Mouse (Mus musculus): ENCODE results near the gene Phka1. TPM values are rescaled to one million over a fixed set of nuclear protein-coding genes. Genes with fewer than 3 reads are reported as not detected.
A peak's percentile ranks its signal among the peaks of the same experiment; 100 is the strongest.

The Phka1 gene
- total and polyA plus RNA-seq, 2 experiments = 2.1 to 5.4 TPM

DNA sequence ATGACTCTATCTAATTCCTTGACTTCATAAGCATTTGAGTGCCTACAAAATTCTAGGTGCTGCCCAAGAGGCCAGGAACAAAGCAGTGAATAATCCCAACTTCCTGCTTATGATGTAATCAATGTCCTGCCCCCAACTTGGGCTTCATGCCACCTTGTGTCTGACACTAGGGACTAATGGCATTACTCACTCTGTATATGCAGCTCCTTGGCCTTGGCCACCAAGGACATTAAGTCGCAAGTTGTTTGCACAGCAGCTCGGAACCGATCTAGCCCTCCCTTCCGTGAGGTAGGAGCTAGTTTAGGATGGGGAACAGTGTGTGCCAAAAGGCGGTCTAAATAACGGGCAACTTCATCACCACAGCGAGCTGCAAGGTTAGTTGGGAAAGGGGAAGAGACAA lies 87.1 kb downstream of the Phka1 start:
- no peak overlapping the region for H3K4me3 ChIP-seq (ENCODE audit: insufficient read depth, low read depth, low read length)
- no peaks in the 10 kb centered on the region for H3K79me2 ChIP-seq (ENCODE audit: control insufficient read depth, insufficient read depth, low read length)
- no peaks in the 10 kb centered on the region for H3K4me1 ChIP-seq (ENCODE audit: control insufficient read depth, insufficient read depth, low read length)
- no peak overlapping the region for H3K27ac ChIP-seq (replicated peaks; ENCODE audit: insufficient read depth, low read depth, low read length)
- WGBS = 92% methylated on average over 7 of the region's 7 CpGs
- H3K27me3 ChIP-seq (ENCODE audit: control insufficient read depth, insufficient read depth, low read length) = no peaks in the 10 kb centered on the region
- peaks cover 2% of the 10 kb centered on the region; the same call in 1 of the 2 replicates for H3K36me3 ChIP-seq (ENCODE audit: control insufficient read depth, insufficient read depth, low read length)
- TF ChIP-seq POLR2A (IDR thresholded peaks at IDR 0.05; ENCODE audit: extremely low read depth, insufficient read depth, low read length) = no peak
- no peak for DNase-seq (ENCODE audit: extremely low read depth, low read depth, low spot score)
- H3K9ac ChIP-seq (ENCODE audit: low read depth, low read length) = no peak overlapping the region

DNA sequence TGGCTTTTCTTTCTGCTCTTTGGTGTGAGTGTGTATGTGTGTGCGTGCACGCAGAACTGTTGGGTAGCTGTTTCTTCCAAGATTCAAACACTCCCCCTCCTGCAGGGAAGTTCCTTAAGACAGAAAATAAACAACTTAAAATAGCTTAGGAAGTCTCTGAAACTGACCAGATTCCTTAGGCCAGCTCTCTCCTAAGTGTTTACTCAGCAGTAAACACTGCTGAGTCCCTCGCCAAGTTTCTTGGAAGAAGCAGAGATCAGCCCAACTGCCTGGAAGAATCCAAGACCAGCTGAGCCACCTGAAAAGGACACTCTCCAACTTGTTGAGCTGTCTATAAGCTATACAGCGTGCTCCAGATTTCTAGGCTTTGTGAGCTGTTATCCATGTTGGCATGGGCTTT lies 134.8 kb downstream of the Phka1 start:
- peak; percentile 10 for DNase-seq (ENCODE audit: extremely low read depth, low read depth, low spot score)
- Histone ChIP-seq H3K9ac (ENCODE audit: low read depth, low read length) (no peak overlapping the region), H3K27ac (replicated peaks; ENCODE audit: insufficient read depth, low read depth, low read length) (no peak overlapping the region), H3K36me3 (ENCODE audit: control insufficient read depth, insufficient read depth, low read length) (no peaks in the 10 kb centered on the region), H3K4me1 (ENCODE audit: control insufficient read depth, insufficient read depth, low read length) (no peaks in the 10 kb centered on the region), H3K79me2 (ENCODE audit: control insufficient read depth, insufficient read depth, low read length) (no peaks in the 10 kb centered on the region), H3K27me3 (ENCODE audit: control insufficient read depth, insufficient read depth, low read length) (no peaks in the 10 kb centered on the region), H3K4me3 (ENCODE audit: insufficient read depth, low read depth, low read length) (no peak overlapping the region)
- no peak for TF ChIP-seq CTCF (IDR thresholded peaks at IDR 0.05; ENCODE audit: low read depth, low read length)
- no peak for TF ChIP-seq POLR2A (IDR thresholded peaks at IDR 0.05; ENCODE audit: extremely low read depth, insufficient read depth, low read length)
- 82% methylated on average over 4 of the region's 4 CpGs for WGBS

DNA sequence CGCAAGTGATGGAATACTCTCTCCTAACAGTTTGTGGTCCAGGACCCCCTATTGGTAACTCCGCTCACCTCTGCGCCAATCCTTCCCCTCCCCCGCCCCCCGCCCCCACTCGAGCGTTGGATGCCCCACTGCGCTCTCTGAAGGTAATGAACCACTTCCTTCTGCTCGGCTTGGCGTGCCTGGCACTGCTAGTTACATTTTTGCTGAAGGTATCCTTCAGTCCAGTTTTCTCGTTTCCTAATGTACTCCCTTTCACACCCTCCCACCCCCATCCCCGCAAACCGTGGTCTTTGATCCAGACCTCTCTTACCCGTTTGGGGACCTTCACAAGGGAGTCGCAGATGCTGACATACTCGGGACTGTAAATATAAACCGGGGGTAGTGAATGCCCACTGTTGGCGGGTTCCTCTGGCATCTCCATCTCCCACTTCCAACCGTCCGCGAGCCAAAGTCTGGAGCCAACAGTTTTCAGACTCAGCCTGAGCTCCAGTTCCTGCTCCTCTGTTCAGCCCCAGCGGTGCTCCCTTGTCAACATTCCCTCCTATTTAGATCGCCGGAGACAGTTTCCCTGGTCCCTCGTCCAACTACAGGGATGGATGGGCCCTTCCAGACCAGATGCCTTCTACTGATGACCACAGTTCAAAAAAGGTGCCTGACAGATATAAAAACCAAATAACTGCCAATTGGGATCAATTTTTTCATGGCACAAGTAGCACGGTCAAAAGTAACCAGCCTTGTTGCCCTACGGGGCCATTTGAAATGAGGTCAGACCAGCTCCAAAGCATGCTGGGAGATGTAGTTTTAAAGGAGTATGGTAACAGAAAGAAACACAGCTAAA lies 139.2 kb downstream of the Phka1 start, which contains the start of gene Hdac8:
Gene Hdac8 (minus strand): TSS at position 716 of the 838 bp plus-strand sequence.
- no peak for TF ChIP-seq POLR2A (IDR thresholded peaks at IDR 0.05; ENCODE audit: extremely low read depth, insufficient read depth, low read length)
- no peak for TF ChIP-seq CTCF (IDR thresholded peaks at IDR 0.05; ENCODE audit: low read depth, low read length)
- Histone ChIP-seq H3K9ac (ENCODE audit: low read depth, low read length) (peak within 1 kb of the TSS; percentile 69), H3K27ac (replicated peaks; ENCODE audit: insufficient read depth, low read depth, low read length) (peak within 1 kb of the TSS; percentile 77), H3K4me1 (ENCODE audit: control insufficient read depth, insufficient read depth, low read length) (no peaks in the 10 kb centered on the region), H3K4me3 (ENCODE audit: insufficient read depth, low read depth, low read length) (peak within 1 kb of the TSS; percentile 56), H3K27me3 (ENCODE audit: control insufficient read depth, insufficient read depth, low read length) (no peaks in the 10 kb centered on the region), H3K79me2 (ENCODE audit: control insufficient read depth, insufficient read depth, low read length) (no peaks in the 10 kb centered on the region), H3K36me3 (ENCODE audit: control insufficient read depth, insufficient read depth, low read length) (no peaks in the 10 kb centered on the region; the same call in 1 of the 2 replicates)
- WGBS = 1% methylated on average over 25 of the region's 27 CpGs
- DNase-seq (ENCODE audit: extremely low read depth, low read depth, low spot score) = peak; percentile 82

- TF ChIP-seq POLR2A (IDR thresholded peaks at IDR 0.05; ENCODE audit: extremely low read depth, insufficient read depth, low read length) (no peak), CTCF (IDR thresholded peaks at IDR 0.05; ENCODE audit: low read depth, low read length) (no peak)
- no peaks in the 10 kb centered on the region for H3K4me1 ChIP-seq (ENCODE audit: control insufficient read depth, insufficient read depth, low read length)
These were observed 139.9 kb downstream of the Phka1 start for GRCm38 (mm10) chrX:102504179-102504578.

GRCm38 (mm10) chrX:102493992-102494730 lies 149.9 kb downstream of the Phka1 start:
- Histone ChIP-seq H3K4me1 (ENCODE audit: control insufficient read depth, insufficient read depth, low read length) (no peaks in the 10 kb centered on the region), H3K79me2 (ENCODE audit: control insufficient read depth, insufficient read depth, low read length) (no peaks in the 10 kb centered on the region), H3K9ac (ENCODE audit: low read depth, low read length) (no peak overlapping the region), H3K27ac (replicated peaks; ENCODE audit: insufficient read depth, low read depth, low read length) (no peak overlapping the region), H3K27me3 (ENCODE audit: control insufficient read depth, insufficient read depth, low read length) (no peaks in the 10 kb centered on the region), H3K4me3 (ENCODE audit: insufficient read depth, low read depth, low read length) (no peak overlapping the region), H3K36me3 (ENCODE audit: control insufficient read depth, insufficient read depth, low read length) (peaks cover 3% of the 10 kb centered on the region; the same call in 1 of the 2 replicates)
- WGBS = 76% methylated on average over 6 of the region's 6 CpGs
- DNase-seq (ENCODE audit: extremely low read depth, low read depth, low spot score) = peak; percentile 14
- peak; percentile 21; the same call in 1 of the 2 replicates for TF ChIP-seq CTCF (IDR thresholded peaks at IDR 0.05; ENCODE audit: low read depth, low read length)
- no peak for TF ChIP-seq POLR2A (IDR thresholded peaks at IDR 0.05; ENCODE audit: extremely low read depth, insufficient read depth, low read length)

More at GRCm38 (mm10) chrX:102504179-102504578, 139.9 kb downstream of the Phka1 start:
- peaks cover 2% of the 10 kb centered on the region; the same call in 1 of the 2 replicates for H3K36me3 ChIP-seq (ENCODE audit: control insufficient read depth, insufficient read depth, low read length)
- H3K79me2 ChIP-seq (ENCODE audit: control insufficient read depth, insufficient read depth, low read length) = no peaks in the 10 kb centered on the region
- H3K27me3 ChIP-seq (ENCODE audit: control insufficient read depth, insufficient read depth, low read length) = no peaks in the 10 kb centered on the region
- peak; percentile 64 for DNase-seq (ENCODE audit: extremely low read depth, low read depth, low spot score)
- WGBS = 20% methylated on average over 10 of the region's 10 CpGs
- H3K9ac ChIP-seq (ENCODE audit: low read depth, low read length) = no peak overlapping the region
- H3K4me3 ChIP-seq (ENCODE audit: insufficient read depth, low read depth, low read length) = peak overlapping the region; percentile 56
- H3K27ac ChIP-seq (replicated peaks; ENCODE audit: insufficient read depth, low read depth, low read length) = no peak overlapping the region
